Mouse (Mus musculus): ENCODE data around the gene Rcl1. TPM values are rescaled to one million over a fixed set of nuclear protein-coding genes. Genes with fewer than 3 reads are reported as not detected.

The Rcl1 gene
- 18.8 TPM for polyA plus RNA-seq (2014; fragmentation: Illumina TruSeq; extraction: RNeasy Lipid Tissue Mini Kit (QIAGEN cat#74804); ENCODE audit: low read depth, low replicate concordance)

DNA sequence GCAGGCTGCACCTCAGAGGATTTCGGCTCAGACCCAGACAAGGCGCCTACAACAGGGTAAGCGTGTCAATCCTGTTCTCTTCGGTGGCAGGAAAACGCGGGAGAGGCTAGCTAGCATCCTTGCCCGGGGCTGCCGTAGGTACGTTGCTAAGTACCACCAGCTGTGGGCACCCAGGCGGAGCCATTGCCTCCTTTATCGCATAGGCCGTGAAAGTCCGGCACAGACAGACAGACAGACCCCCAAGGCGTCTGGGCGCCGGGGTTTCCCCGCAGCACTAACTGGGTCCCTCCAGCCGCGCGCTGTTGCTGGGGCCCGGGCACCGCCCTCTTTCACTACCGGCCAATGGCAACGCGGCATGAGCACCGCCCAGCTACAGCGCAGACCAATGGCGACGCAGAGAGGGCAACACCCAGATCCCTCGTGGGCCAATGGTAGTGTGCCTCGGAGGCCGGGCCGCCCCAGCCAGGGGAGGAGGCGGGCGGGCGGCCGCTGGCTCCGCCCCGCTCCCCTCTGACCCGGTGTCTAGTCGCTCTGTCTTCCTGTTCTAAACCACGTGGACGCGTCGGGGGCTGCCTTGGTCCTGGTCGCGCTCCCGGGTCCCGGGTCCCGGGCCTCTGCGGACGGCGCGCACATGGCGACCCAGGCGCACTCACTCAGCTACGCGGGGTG is at the start of gene Rcl1:
Rcl1 (plus strand) TSS at position 502 of the 669 bp plus-strand sequence.

Other genes with a start within 250 kb of the Rcl1 start
- gene Plpp6, start 137.4 kb upstream of the Rcl1 start, polyA plus RNA-seq (2014; fragmentation: Illumina TruSeq; extraction: RNeasy Lipid Tissue Mini Kit (QIAGEN cat#74804); ENCODE audit: low read depth, low replicate concordance): 58.1 TPM
- gene 4430402I18Rik, start 133.6 kb upstream of the Rcl1 start, polyA plus RNA-seq (2014; fragmentation: Illumina TruSeq; extraction: RNeasy Lipid Tissue Mini Kit (QIAGEN cat#74804); ENCODE audit: low read depth, low replicate concordance): 22.0 TPM
- 61.6 TPM for gene Cdc37l1, start 111.0 kb upstream of the Rcl1 start, polyA plus RNA-seq (2014; fragmentation: Illumina TruSeq; extraction: RNeasy Lipid Tissue Mini Kit (QIAGEN cat#74804); ENCODE audit: low read depth, low replicate concordance)
- gene Ak3, start 53.4 kb upstream of the Rcl1 start, polyA plus RNA-seq (2014; fragmentation: Illumina TruSeq; extraction: RNeasy Lipid Tissue Mini Kit (QIAGEN cat#74804); ENCODE audit: low read depth, low replicate concordance): 134 TPM
- 26.7 TPM for gene Jak2, start 150.5 kb downstream of the Rcl1 start, polyA plus RNA-seq (2014; fragmentation: Illumina TruSeq; extraction: RNeasy Lipid Tissue Mini Kit (QIAGEN cat#74804); ENCODE audit: low read depth, low replicate concordance)
- gene Insl6, start 224.0 kb downstream of the Rcl1 start, polyA plus RNA-seq (2014; fragmentation: Illumina TruSeq; extraction: RNeasy Lipid Tissue Mini Kit (QIAGEN cat#74804); ENCODE audit: low read depth, low replicate concordance): 26.4 TPM
- not detected for gene Rln1, start 233.3 kb downstream of the Rcl1 start, polyA plus RNA-seq (2014; fragmentation: Illumina TruSeq; extraction: RNeasy Lipid Tissue Mini Kit (QIAGEN cat#74804); ENCODE audit: low read depth, low replicate concordance)